Mouse (Mus musculus): ENCODE results near the gene Ntrk3. TPM values are rescaled to one million over a fixed set of nuclear protein-coding genes. Genes with fewer than 3 reads are reported as not detected.

The Ntrk3 gene
- polyA plus RNA-seq, 1 experiment: 76.9 TPM

DNA sequence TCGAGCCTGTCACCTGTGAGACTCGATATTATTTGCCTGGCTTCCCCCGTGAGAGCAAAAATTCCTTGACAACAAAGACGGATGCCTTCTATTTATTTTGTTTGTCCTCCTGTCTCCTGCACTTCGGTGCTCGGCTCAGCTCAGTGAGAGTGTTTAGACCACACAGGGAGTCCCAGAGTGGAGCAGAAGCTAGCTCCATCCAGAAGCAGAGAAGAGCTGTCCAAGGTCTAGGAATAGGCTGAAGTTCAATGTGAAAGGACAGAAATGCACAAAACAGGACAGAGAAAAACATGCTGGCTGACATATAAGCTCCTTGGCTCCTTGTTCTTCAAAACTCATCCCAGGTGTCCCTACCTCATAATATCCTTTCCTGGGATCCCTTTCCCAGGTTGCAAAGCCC is 207.5 kb downstream of the Ntrk3 start:
- no peak for DNase-seq (ENCODE audit: extremely low spot score in 1 of 2, low spot score in 1 of 2)

DNA sequence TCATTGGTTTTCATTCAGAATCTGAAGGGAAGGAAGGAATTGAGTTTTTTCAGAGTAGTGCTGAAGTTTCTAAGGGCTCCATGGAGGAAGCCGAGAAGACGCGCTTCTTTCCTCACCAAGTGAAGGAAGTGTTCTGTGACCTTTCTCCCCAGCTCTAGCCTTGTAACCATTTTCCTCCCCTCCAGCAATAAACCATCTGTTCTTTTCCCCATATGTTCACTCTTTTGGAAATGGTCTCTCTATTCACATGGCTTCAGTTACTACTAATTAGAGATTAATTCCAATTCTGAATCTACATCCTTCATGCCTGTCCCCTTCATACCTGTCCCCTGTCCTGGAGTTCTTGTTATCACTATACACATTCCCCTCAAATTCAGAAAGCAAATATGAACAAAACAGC is 209.8 kb downstream of the Ntrk3 start:
- no peak for DNase-seq (ENCODE audit: extremely low spot score in 1 of 2, low spot score in 1 of 2)

DNA sequence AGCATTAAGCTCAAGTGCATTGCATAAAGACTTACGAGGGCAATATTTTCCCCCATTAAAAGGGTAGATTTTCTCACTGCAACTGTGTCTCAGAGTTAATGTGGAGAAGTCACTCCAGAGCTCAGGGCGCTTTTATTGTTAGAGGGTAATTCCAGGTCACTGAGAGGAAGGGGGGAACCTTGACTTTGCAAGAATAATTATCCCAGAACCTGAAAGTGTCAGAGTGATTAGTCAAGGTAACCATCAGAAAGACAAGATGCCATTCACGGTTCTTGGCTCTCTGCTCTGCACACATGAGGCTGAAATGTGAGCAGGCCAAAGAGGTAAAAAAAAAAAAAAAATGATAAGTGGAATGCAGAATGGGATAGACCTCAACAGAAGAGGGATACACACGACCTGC is 210.2 kb downstream of the Ntrk3 start:
- DNase-seq (ENCODE audit: extremely low spot score in 1 of 2, low spot score in 1 of 2): no peak

DNA sequence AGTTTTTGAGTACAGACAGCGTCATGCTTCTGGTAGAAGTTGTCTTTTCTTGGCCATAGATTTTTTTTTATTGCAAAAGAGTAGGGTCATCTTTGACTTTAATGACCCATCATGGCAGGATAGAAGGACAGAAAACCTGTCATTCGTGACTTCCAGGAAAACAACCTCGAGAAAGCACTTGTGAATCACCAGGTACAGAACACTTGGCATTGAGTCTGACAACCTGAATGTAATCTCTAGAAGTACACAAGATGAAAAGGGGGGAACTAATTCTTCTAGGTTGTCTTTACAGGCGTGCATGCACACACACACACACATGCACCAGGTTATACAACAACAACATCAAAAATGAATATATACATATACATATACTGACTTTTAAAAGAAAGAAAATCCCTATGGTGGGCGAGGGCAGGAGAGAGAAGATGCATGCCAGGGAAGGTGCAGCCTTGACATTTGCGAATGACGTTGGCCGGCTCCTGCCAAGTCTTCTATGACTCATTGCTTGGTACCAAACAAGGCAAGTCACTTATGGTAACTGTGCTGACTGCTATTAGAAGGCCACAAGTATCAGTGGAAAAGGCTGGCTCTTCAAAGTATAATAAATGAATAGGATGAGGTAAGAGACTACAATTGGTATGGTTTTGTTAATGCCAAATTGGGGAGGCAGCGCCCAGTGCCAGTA is 217.4 kb downstream of the Ntrk3 start:
- DNase-seq (ENCODE audit: extremely low spot score in 1 of 2, low spot score in 1 of 2): peak in 1 of 2 experiments; percentile 53

DNA sequence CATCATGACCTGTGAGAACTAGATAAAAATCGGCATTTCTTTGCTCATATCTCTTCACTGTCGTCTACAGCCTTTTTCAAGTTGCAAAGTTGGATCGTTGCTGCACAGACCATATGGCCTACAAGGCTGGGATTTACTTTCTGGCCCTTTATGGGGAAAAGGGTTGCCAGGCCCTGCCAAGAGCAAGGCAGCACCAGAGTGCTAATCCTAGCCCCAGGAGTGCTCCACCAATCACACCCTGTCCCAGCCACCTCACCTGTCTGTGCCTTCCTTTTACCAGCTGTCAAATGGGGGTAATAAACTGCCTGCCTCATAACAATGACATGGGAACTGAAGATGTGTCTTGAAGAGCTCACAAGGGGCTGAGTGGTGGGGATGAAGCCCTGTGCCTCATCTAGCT is 218.1 kb downstream of the Ntrk3 start:
- DNase-seq (ENCODE audit: extremely low spot score in 1 of 2, low spot score in 1 of 2): no peak

DNA sequence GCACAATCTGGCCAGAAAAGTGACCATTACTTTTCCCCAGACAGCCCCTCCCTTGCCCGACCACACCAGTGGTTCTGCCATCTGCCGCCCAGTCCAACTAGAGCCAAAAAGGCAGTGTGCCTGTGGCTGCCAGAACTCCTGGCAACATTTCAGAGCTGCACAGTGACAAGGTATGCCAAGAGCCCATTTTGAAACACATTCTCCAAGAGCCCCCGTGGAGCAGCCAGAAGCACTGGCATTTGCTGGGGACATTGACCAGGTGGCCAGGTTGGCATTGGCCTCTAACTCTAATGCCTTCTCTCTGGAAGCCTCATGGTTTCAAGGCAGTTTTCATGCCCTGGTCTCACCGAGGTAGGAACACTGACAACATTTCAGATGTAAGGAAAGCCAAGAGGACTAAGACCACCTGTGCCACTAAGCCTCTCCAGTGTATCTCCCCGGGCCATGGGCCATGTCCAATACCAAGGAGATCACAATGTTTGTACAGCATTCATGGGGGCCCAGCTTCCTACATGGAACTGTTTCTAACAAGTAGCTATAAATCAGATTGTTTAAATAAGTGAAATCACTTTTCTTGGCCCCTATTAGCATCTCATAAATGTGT is 218.9 kb downstream of the Ntrk3 start:
- DNase-seq (ENCODE audit: extremely low spot score in 1 of 2, low spot score in 1 of 2): no peak

DNA sequence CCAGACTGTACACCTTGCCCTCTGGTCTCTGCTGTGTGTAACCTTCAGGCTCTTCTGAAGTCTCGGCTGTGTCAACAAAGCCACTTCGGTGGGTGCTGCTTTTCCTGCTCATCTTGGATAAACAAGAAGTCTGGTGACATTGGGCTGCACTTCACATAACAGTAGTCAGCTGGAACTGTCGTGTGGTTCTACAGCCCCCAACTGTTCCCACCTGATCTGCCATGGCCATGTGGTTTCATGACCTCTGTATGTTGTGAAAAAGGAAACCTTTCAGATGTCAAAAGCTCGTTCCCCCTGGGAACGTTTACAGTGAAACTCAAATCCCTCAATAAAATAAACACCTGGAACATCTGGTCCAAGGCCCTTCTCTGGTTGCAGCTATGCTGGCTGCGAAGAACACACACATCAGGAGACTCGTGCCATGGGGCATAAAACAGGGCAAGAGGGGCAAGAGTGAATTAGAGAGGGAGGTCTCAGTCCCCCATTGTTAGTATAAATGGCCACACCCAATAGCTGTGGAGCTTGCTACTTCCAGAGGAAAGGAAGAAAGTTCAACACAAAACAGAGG is 222.7 kb downstream of the Ntrk3 start:
- no peak for DNase-seq (ENCODE audit: extremely low spot score in 1 of 2, low spot score in 1 of 2)

DNA sequence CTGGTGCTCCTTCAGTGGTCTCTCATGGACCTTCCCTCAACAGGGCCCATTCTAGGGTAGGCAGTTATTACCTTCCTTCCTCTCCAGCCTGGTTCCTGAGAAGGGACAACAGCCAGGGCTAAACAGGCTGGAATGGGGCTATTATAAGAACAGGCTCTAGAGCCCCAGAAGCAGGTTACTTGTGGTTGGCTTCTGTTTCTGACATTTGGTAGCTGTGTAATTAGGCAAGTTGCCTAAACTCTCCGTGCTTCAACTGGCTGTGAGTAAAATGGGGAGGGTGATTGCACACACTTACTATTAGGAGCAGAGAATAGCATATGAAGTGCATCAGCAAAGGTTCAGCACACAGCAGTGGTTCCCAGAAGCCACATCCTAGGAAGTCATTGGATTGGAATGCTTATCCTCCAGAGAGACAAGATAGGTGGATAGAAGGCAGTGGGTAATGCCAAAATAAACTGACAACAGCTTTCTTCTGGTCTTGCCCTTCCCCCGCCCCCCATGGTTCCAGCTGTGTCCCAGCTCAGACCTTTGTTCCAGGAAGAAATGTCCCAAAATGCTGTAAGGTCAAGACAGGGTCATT is 230.7 kb downstream of the Ntrk3 start:
- DNase-seq (ENCODE audit: extremely low spot score in 1 of 2, low spot score in 1 of 2): no peak

DNA sequence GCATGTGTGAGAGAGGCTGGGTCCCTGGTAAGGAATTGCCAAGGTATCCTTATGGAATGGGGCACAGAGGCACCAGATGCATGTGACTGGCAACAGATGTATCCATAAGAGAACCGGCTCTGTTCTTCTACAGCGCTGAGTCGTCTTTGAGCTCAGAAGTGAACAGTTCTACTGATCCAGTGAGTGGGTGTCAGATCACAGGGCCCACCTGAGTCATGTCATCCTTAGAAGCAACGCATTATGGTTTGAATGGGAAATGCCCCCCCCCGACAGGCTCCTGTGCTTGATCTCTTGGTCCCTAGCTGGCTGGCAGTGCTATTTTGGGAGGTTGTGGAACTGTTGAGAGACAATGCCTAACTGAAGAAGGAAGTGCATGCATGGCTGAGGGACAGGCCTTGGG is 236.9 kb downstream of the Ntrk3 start:
- DNase-seq (ENCODE audit: extremely low spot score in 1 of 2, low spot score in 1 of 2): peak in 1 of 2 experiments; percentile 31

DNA sequence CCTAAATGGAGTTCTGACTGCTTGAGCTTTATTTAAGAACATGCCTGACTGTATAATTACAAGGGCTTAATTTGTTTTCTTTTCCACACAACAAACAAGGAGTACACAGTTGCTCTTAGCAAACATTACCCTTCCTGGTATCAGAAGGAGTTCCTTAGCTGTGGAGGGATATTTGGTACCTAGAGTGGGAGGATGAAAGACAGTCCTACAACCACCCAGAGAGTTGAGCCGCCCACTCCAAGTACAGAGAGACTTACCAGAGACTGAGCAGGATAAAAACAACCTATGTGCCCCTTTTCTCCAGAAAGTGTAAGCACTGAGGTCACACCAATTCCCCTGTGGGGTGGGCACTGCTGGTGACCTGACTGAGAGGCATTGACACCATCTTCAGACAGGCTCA is 237.8 kb downstream of the Ntrk3 start:
- DNase-seq (ENCODE audit: extremely low spot score in 1 of 2, low spot score in 1 of 2): no peak

DNA sequence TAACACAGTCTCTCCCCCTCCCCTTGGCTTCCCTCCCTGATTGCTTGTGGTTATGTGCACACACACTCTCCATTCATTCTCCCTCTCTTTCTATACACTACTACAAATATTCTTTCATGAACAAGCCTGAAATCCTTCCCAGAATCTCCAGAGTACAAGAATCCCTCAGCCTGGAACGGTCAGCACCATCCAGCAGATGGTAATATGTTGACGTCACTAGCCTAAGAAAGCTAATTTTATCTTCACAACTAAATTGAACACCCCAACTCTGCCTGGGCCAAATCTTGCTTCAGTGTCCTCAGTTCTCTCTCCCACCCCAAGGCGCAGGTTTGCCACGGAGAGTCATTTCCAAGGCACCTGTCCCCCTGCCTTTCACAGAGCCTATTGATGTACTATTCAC is 239.5 kb downstream of the Ntrk3 start:
- DNase-seq (ENCODE audit: extremely low spot score in 1 of 2, low spot score in 1 of 2): peak in 1 of 2 experiments; percentile 60

DNA sequence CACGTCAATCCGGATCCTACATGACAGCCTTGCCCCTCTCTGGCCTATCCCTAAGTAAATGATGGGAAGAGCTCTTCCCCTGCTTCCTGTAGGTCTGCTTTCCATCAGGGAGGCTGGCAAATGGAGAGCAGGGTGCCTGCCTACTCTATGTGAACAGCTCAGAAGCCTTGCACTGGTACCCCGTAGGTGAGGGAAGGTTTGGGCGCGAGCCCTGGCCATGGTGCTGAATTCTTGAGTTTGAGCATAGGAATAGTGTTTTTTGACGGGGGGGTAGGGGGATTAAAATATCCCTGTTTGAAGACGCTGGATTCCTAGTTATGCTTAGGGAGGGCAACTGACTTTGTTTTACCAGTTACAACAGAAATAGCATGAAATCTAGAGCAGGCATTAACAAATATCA is 240.0 kb downstream of the Ntrk3 start:
- DNase-seq (ENCODE audit: extremely low spot score in 1 of 2, low spot score in 1 of 2): no peak

DNA sequence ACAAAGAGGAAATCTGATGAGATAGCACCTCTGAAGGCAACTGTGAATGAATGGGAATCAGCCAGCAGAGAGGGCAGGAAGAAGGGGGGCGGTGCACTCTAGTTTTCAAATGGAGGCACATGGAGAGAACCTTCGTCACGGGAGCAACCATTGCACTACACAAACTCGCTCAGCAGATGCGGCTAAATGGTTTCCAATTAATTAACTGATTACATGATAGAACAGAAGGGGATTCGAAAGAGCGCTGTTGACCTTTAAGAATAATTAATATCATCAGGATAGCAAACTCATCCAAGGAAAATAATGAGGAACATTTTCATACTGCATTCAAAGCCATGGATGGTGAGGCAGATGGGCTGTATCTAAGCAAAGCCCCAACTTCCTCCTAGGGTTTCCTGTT is 244.2 kb downstream of the Ntrk3 start:
- DNase-seq (ENCODE audit: extremely low spot score in 1 of 2, low spot score in 1 of 2): no peak

DNA sequence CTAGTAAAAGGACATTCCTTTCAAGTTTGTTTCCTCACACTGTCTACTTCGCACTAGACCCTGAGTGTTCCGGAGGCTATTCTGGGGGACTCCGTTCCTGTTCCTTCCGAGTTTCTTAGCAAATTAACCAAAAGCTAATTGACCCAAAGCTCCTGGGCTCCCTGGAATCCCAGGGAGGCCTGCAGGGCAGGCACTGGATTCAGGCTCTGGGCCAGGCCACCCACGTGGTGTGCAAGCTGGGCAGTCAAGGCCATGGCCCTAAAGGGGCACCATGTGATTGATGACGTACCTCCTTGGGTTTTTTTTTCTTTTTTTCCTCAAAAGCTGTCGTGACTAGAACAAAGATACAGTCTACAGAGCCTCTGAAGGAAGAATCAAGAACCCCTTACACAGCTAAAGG is 246.6 kb downstream of the Ntrk3 start:
- DNase-seq (ENCODE audit: extremely low spot score in 1 of 2, low spot score in 1 of 2): peak in 1 of 2 experiments; percentile 29

DNA sequence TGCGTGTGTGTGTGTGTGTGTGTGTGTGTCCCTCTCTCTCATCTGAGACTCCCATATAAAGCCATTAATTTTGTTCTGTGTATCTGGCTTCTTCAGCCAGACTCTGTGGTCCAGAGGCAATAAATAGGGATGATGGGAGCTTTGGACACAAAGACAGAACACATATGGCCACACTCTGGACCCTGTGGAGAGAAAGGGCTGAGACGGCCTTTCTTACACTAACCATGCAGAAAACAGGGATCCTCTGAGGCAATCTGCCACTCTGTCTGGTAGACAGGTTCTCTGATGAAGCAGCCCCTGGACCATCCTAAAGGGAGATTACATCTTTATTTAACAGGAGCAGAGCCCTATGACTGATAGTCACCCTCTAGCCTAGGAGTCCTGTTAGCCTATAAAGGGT is 253.5 kb downstream of the Ntrk3 start:
- DNase-seq (ENCODE audit: extremely low spot score in 1 of 2, low spot score in 1 of 2): no peak

DNA sequence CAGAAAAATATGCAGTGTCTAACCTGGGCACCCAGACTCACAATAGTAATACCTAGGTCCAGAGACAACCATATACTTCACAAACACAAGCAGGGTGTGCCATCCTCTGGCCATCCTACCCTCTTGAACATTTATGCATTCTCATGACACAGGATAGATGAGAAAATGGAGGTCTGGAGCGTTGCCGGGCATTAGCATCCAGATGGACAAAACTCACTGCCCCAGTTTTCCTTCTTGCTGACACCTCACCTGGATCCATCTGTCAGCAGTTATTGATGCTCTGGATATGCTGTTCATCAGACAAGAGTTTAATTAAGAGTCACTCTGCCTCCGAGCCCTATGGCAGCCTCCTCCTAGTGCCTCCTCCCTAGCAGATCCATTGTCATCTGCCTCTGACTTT is 254.1 kb downstream of the Ntrk3 start:
- DNase-seq (ENCODE audit: extremely low spot score in 1 of 2, low spot score in 1 of 2): no peak

DNA sequence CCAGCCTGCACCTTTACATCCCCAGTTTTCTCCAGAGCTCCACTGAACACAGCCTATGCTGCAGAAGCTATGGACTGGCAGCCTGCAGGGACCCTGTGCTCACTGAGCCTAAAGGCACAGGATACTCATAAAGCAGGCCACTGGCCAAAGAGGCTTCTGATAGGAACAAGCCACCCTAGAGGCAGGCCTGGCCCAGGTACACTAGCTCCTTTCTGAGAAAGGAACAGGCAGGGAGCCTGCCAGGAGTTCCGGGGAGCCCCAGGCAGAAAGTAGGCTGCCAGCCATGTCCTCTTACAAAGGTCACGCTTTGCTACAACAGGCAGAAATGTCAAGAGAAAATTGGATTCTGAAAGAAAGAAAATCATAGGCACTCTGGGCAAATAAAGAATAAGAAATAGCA is 254.8 kb downstream of the Ntrk3 start:
- DNase-seq (ENCODE audit: extremely low spot score in 1 of 2, low spot score in 1 of 2): no peak

DNA sequence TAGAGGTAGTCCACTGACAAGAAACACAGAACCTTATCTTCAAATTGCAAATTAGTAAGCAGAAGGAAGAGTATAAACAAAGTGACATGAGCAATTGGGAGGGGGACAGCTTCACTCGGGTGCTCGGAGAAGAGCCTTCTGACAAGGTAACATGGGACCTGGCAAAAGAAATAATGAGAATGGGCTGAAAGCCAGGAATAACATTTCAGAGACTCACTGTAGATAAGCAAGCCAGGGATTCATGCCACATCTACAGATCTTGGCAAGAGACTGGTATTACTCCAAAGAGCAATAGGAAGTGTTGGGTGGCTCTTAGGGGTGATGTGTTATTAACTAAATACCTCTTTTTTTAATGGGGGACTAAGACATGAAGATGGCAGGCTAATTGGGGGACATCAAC is 258.9 kb downstream of the Ntrk3 start:
- DNase-seq (ENCODE audit: extremely low spot score in 1 of 2, low spot score in 1 of 2): no peak

DNA sequence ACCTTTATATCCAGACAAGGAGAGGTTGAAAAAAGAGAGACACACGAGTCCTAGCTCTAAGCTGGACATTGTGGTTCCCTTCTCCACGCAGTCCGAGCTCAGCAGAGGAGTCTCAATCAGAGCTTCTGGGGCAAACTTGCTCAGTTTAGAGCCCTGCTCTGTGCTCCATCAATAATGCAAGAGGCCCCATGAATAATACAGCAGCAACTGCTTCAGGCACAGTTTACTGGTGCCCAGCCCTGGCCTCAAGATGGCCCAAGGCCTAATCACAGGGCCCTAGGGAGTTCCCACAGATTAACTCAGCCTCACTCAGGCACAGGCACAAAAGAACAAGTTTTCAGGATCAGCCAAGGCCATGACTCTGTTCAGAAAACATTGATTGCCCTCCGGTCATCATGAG is 266.1 kb downstream of the Ntrk3 start:
- DNase-seq (ENCODE audit: extremely low spot score in 1 of 2, low spot score in 1 of 2): no peak

DNA sequence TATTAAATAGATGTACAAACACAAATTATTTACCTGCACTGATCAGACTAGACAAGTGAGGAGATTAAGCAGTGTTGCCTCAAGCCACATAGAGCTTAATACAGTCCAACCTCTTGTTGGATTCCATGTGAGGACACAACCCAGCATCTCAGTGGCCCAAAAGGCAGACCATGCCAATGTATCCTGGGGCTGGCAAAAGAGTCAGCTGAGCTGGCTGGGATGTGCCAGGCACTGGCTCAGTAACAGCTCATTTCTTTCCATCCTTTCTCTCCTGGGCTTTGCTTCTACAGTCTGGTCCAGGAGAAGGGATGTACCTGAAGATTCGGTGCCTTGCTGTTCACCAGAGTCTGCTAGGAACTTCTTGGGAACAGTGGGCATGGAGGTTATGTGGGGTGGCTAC is 266.5 kb downstream of the Ntrk3 start:
- DNase-seq (ENCODE audit: extremely low spot score in 1 of 2, low spot score in 1 of 2): no peak

DNA sequence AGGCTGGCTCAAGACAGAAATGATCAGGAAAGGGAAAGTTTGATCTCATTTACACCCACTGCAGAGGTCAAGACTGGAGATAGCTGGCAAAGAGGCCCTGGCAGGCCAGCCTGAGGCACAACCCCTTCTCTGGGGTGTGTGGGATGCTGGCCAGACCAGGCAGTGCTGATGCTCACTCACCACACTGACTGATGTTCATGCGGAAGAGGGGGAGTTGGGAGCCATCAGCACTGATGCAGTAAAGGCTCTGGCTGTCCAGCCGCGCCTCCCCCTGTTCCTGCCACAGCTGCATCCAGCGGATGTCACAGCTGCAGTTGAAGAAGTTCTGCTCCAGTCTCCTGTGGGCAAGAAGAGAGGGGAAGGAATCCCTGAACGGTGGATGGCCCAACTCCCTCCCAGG is 275.2 kb downstream of the Ntrk3 start:
- DNase-seq (ENCODE audit: extremely low spot score in 1 of 2, low spot score in 1 of 2): no peak

DNA sequence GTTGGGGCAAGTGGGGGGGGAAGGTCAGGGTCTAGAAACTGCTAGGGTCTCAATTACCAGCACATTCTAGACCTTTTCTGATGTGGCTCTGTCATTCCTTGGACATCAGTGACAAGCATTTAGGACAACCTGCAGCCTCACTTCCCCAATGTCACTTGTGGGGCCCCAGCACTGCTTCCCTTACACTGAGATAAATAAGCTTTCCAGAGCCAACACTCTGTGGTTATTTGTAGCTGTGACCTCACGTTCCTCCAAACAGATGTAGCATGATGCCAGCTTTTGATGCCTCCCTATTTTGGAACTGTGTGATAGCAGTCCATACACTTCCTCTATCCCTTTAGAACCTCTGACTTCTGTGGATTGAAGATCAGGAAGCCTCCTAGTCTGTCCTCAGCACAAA is 278.8 kb downstream of the Ntrk3 start:
- DNase-seq (ENCODE audit: extremely low spot score in 1 of 2, low spot score in 1 of 2): no peak
